Comparison of ENCODE assay signal across 9 mouse cellular contexts in genomic region chr1:132375256-132375655, GRCm38 (mm10). TPM values are rescaled to one million over a fixed set of nuclear protein-coding genes. Genes with fewer than 3 reads are reported as not detected.
DNase-seq lines count a peak whose midpoint lies in the region; ATAC-seq and TF ChIP-seq lines count a peak whose summit lies in the region.
"Had no signal": no experiment of that assay in that cellular context is flagged by ENCODE, and none has a peak within 500 bp of the region (broad histone marks: within the 10 kb centered on the region; RNA-seq: fewer than 3 reads in every experiment).

No protein-coding gene starts in this region.

- 0 out of 2 replicates have a peak overlapping the region, but pooled peaks have one; percentile 11 for H3K27ac ChIP-seq in kidney, adult 2 months (ENCODE audit: insufficient read depth, low read depth, low read length)
- H3K27ac ChIP-seq in bone marrow, adult 2 months (ENCODE audit: control insufficient read depth, insufficient read depth, low read depth, low read length, poor library complexity): peak overlapping the region; percentile 82
- H3K27ac ChIP-seq in embryonic facial prominence, embryonic 15.5 days (replicated peaks): peak overlapping the region; percentile 66
- peak overlapping the region; percentile 88 for H3K27ac ChIP-seq in liver, embryonic 11.5 days (ENCODE audit: low read depth, low read length)

- no peak for TF ChIP-seq CTCF in kidney, adult 2 months (conservative IDR thresholded peaks at IDR 0.05; ENCODE audit: insufficient read depth, insufficient read length, low read depth, low read length)
- TF ChIP-seq CTCF in bone marrow, adult 2 months (IDR thresholded peaks at IDR 0.05; ENCODE audit: control insufficient read depth, insufficient read depth, low read length): no peak

- H3K9ac ChIP-seq in embryonic facial prominence, embryonic 15.5 days: no peak overlapping the region
- H3K9ac ChIP-seq in liver, embryonic 11.5 days (ENCODE audit: low read depth, low read length): no peak overlapping the region

- no peak overlapping the region for H3K4me2 ChIP-seq in embryonic facial prominence, embryonic 15.5 days (replicated peaks)
- H3K4me2 ChIP-seq in liver, embryonic 11.5 days: peak overlapping the region; percentile 56

- no peaks in the 10 kb centered on the region for H3K36me3 ChIP-seq in kidney, adult 2 months (ENCODE audit: control insufficient read depth, insufficient read depth, low read length)
- H3K36me3 ChIP-seq in embryonic facial prominence, embryonic 15.5 days: peaks cover 17% of the 10 kb centered on the region
- H3K36me3 ChIP-seq in liver, embryonic 11.5 days (ENCODE audit: control insufficient read depth, insufficient read depth, low read length): peaks cover 9% of the 10 kb centered on the region

- WGBS in kidney, adult 2 months: 52% methylated on average over 4 of the region's 4 CpGs
- 60% methylated on average over 4 of the region's 4 CpGs for WGBS in bone marrow, adult 2 months
- WGBS in embryonic facial prominence, embryonic 15.5 days: 9% methylated on average over 4 of the region's 4 CpGs
- 46% methylated on average over 4 of the region's 4 CpGs for WGBS in liver, embryonic 11.5 days

- no peak for DNase-seq in kidney, adult 2 months
- DNase-seq in kidney, adult 9 months: no peak
- no peak for DNase-seq in liver, embryonic 11.5 days (ENCODE audit: low spot score)
- DNase-seq in spleen, postnatal 36 days (ENCODE audit: low spot score in 2 of 2): no peak
- no peak for DNase-seq in adrenal gland, adult 8-10 months
- DNase-seq: thymus, postnatal 25 days had no signal

- peaks cover 29% of the 10 kb centered on the region for H3K4me1 ChIP-seq in kidney, adult 2 months (ENCODE audit: control insufficient read depth, insufficient read depth, low read length)
- H3K4me1 ChIP-seq in bone marrow, adult 2 months (ENCODE audit: control insufficient read depth, insufficient read depth, low read length): peaks cover 17% of the 10 kb centered on the region; the same call in 1 of the 2 replicates
- peaks cover 77% of the 10 kb centered on the region for H3K4me1 ChIP-seq in embryonic facial prominence, embryonic 15.5 days
- peaks cover 92% of the 10 kb centered on the region for H3K4me1 ChIP-seq in liver, embryonic 11.5 days (replicated peaks; ENCODE audit: control insufficient read depth, insufficient read depth, low read length)

- no peaks in the 10 kb centered on the region for H3K27me3 ChIP-seq in kidney, adult 2 months (replicated peaks; ENCODE audit: control insufficient read depth, insufficient read depth, low read length)
- no peaks in the 10 kb centered on the region for H3K27me3 ChIP-seq in embryonic facial prominence, embryonic 15.5 days
- H3K27me3 ChIP-seq in liver, embryonic 11.5 days (replicated peaks; ENCODE audit: control insufficient read depth, insufficient read depth, low read length): no peaks in the 10 kb centered on the region

- ATAC-seq in embryonic facial prominence, embryonic 15.5 days (ENCODE audit: insufficient number of reproducible peaks, low FRiP score, low TSS enrichment, low read depth): peak; percentile 39; the same call in 1 of the 2 replicates
- ATAC-seq in liver, embryonic 11.5 days (replicated peaks; ENCODE audit: low FRiP score): 0 out of 2 replicates have a peak, but pooled peaks have one; percentile 32
- ATAC-seq in megakaryocyte progenitor cell, adult 5-6 weeks (replicated peaks; ENCODE audit: poor library complexity): no peak

- H3K9me3 ChIP-seq in embryonic facial prominence, embryonic 15.5 days (replicated peaks): no peaks in the 10 kb centered on the region
- no peaks in the 10 kb centered on the region for H3K9me3 ChIP-seq in liver, embryonic 11.5 days (ENCODE audit: control insufficient read depth, low read length)

- H3K4me3 ChIP-seq in kidney, adult 2 months (ENCODE audit: insufficient read depth, low read depth, low read length): no peak overlapping the region
- H3K4me3 ChIP-seq in bone marrow, adult 2 months (replicated peaks; ENCODE audit: control insufficient read depth, low read depth, low read length): no peak overlapping the region
- H3K4me3 ChIP-seq in embryonic facial prominence, embryonic 15.5 days (replicated peaks): no peak overlapping the region
- 0 out of 2 replicates have a peak overlapping the region, but pooled peaks have one; percentile 0 for H3K4me3 ChIP-seq in liver, embryonic 11.5 days (ENCODE audit: low read depth, low read length)

- TF ChIP-seq POLR2A in kidney, adult 2 months (IDR thresholded peaks at IDR 0.05; ENCODE audit: low read depth, low read length): no peak
- TF ChIP-seq POLR2A in bone marrow, adult 2 months (IDR thresholded peaks at IDR 0.05; ENCODE audit: borderline replicate concordance, control insufficient read depth, low read depth, low read length): no peak

RNA-seq across cellular contexts. Expression of gene Tmcc2, which starts 15.8 kb away (rescaled TPM):
- polyA plus RNA-seq in kidney, adult 2 months (2012; rRNA removed): 6.0 and 6.3 TPM in 2 replicates
- 246 and 316 TPM in 2 replicates for polyA plus RNA-seq in bone marrow, adult 2 months (2011; ENCODE audit: insufficient read depth, insufficient read length, low replicate concordance, missing spikeins)
- 9.8 and 10.7 TPM in 2 replicates for polyA plus RNA-seq in embryonic facial prominence, embryonic 15.5 days (2015; fragmentation: Nextera tagmentation; extraction: Ambion mirVana)
- 24.6 and 28.1 TPM in 2 replicates for polyA plus RNA-seq in liver, embryonic 11.5 days (2014; fragmentation: Nextera tagmentation; extraction: Ambion mirVana)
- 10 to 100 TPM; 10.3 to 13.9 (median 12.1) TPM for total RNA-seq in adrenal gland, adult 8-10 months (2022)
- 2.9 and 6.1 TPM in 2 replicates for total RNA-seq in megakaryocyte progenitor cell, adult 5-6 weeks (2015)
- total RNA-seq in megakaryocyte progenitor cell, adult 5-6 weeks (2017): 5.5 and 6.0 TPM in 2 replicates

RNA-seq across cellular contexts. Expression of gene Dstyk, which starts 42.1 kb away (rescaled TPM):
- polyA plus RNA-seq in kidney, adult 2 months (2012; rRNA removed): 13.0 and 13.9 TPM in 2 replicates
- polyA plus RNA-seq in bone marrow, adult 2 months (2011; ENCODE audit: insufficient read depth, insufficient read length, low replicate concordance, missing spikeins): 9.6 and 13.7 TPM in 2 replicates
- 15.6 and 18.0 TPM in 2 replicates for polyA plus RNA-seq in embryonic facial prominence, embryonic 15.5 days (2015; fragmentation: Nextera tagmentation; extraction: Ambion mirVana)
- polyA plus RNA-seq in liver, embryonic 11.5 days (2014; fragmentation: Nextera tagmentation; extraction: Ambion mirVana): 7.2 TPM in 2 replicates
- total RNA-seq in adrenal gland, adult 8-10 months (2022): 10 to 100 TPM; 24.4 to 39.9 (median 31.1) TPM
- 14.2 and 20.1 TPM in 2 replicates for total RNA-seq in megakaryocyte progenitor cell, adult 5-6 weeks (2015)
- 16.0 and 22.3 TPM in 2 replicates for total RNA-seq in megakaryocyte progenitor cell, adult 5-6 weeks (2017)

RNA-seq across cellular contexts. Expression of gene Nuak2, which starts 59.3 kb away (rescaled TPM):
- polyA plus RNA-seq in kidney, adult 2 months (2012; rRNA removed): 56.1 and 73.7 TPM in 2 replicates
- polyA plus RNA-seq in bone marrow, adult 2 months (2011; ENCODE audit: insufficient read depth, insufficient read length, low replicate concordance, missing spikeins): 5.2 and 16.4 TPM in 2 replicates
- polyA plus RNA-seq in embryonic facial prominence, embryonic 15.5 days (2015; fragmentation: Nextera tagmentation; extraction: Ambion mirVana): 8.5 and 9.1 TPM in 2 replicates
- polyA plus RNA-seq in liver, embryonic 11.5 days (2014; fragmentation: Nextera tagmentation; extraction: Ambion mirVana): 1.2 and 2.0 TPM in 2 replicates
- 10 to 100 TPM in 1 of 4 experiments, 1 to 10 TPM in 3; 3.8 to 11.9 (median 5.2) TPM for total RNA-seq in adrenal gland, adult 8-10 months (2022)
- 19.8 and 26.1 TPM in 2 replicates for total RNA-seq in megakaryocyte progenitor cell, adult 5-6 weeks (2015)
- total RNA-seq in megakaryocyte progenitor cell, adult 5-6 weeks (2017): 14.5 and 20.2 TPM in 2 replicates

Comparison
In these comparisons a context has a peak if more than half of its experiments do, and no peak if none do; other contexts are left out.
1. H3K27ac ChIP-seq: peak in every context shown above with its lines; median percentile 88 in liver, embryonic 11.5 days; 82 in bone marrow, adult 2 months; 66 in embryonic facial prominence, embryonic 15.5 days; 11 in kidney, adult 2 months.